Mouse (Mus musculus) cerebellum, adult (tissue): Measurements from ENCODE around the gene Setd3.

Experiments
- ATAC-seq: cut with Nextera tagmentation; 2 replicates; pipeline ENCODE4 v1.9.2; 2017; ENCODE audit warnings: mild to moderate bottlenecking, moderate library complexity, mixed read lengths; ENCODE audit not compliant: insufficient number of reproducible peaks, low FRiP score, low TSS enrichment

Setd3 gene

DNA sequence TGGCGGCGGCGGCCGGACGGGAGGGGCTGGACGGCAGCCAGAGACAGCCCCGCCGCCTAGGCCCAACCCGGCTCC, at the start of gene Setd3:
Gene Setd3 (minus strand): TSS at position 69 of the 75 bp plus-strand sequence.
- no peak for ATAC-seq

DNA sequence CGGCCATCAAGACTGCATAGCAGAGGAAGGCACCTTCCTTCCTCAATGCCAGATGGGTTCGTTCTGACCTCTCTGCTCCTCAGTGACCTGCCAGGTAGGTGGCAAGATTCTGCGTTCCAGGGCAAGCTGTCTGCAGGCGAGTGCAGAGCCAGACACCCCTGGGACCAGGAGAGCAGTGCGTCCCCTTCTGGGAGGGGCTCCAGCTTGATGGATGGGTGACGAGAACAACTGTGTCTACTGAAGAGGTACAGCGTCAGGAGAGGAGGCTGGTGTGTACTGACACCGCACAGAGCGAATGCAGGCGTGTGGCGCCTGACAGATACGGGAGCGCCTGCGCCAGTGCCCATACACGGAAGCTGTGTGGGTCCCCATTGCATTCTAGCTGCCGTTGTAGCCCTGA, 48.4 kb upstream of the Setd3 start:
- no peak for ATAC-seq

DNA sequence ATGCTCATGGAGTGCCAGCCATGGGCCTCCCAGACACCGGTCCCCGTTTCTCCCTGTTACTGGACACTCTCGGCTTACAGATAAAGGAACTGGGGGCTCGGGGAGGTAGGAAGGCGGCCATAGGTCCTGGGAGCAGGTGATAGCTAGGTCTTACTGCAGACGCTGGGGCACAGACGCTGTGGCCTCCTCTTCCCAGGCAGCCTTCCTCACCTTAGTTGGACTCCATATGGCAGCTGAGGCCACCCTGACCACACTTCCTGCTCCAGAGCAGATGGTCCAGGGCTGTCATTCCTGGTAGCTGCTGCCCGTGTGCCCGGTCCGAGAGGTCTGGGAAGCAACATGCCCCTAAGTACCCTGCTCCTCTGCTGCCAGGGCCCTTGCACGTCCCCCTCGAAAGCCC, 47.8 kb upstream of the Setd3 start:
- ATAC-seq: peak; percentile 67

DNA sequence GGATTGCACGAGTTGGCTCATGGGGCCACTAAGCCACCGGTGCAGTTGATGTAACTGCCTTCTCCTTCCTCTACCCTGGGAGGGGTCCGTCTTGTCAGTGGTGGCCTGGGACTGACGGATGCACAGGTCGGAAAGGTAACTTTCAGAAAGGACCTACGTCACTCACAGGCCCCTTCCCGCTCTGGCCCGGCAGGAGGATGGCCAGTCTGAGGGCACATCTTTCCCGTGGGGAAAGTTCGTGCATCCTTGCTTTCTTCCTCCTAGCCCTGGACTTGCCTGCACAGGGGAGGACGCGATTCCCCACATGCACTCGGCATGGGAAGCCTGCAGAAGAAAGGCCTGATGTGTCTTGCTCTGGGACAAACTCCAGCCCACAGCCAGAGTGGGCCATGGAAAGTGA, 47.1 kb upstream of the Setd3 start:
- ATAC-seq: no peak

DNA sequence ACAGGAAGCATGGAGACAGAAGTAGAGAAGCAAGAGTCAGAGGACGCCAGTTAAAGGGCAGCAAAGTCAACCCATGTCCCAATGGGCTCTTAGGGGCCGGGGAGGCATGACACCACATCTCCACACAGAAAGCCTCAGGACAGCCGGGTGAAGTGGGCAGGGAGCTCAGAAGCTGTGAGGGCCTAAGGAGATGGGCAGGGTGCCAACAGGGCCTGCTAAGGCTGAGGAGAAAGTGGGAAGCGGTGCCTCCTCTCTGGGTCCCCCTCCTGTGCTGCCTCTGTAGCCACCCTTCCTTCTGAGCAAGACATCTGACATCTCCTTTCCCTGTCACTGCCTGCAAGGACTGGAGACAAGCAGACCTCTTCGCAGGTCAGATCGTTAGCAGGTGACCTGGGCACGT, 46.7 kb upstream of the Setd3 start:
- ATAC-seq: no peak

DNA sequence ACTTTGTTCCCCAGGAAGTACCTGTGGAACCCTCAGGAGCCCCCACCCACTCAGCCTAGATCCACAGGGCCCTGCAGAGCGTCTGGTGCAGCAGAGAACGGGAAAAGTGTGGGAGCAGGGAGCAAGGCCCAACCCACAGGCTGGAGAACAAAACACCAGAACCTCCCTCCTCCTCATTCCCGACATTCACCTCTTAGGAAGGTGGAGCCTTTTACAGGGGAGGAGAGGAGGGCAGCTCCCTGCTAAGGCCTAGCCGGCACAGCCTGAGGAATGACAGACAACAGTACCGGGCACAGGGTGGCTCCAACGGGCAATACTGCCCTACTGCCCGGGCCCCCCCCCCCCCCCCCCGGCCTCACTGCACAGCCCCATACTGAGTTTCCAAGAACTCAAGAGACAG, 44.2 kb upstream of the Setd3 start:
- ATAC-seq: no peak

DNA sequence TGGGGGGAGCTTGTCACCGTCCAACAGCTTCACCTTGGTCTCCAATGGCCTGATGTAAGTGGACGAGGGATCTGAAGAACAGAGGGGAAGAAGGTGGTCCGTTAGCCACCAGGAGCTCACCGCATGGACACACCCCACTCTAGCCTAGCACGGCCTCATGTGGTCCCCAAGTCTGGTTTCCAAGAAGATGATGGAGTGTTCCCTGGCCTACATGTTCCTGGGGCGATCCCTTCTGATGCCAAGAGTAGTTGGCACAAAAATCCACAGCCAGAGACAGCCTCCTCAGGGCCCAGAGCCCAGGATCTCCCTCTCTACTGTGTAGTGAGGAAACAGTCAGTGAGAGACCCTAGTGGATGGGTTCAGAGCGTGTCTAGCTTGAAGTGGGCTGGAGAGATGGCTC, 42.6 kb upstream of the Setd3 start:
- no peak for ATAC-seq

DNA sequence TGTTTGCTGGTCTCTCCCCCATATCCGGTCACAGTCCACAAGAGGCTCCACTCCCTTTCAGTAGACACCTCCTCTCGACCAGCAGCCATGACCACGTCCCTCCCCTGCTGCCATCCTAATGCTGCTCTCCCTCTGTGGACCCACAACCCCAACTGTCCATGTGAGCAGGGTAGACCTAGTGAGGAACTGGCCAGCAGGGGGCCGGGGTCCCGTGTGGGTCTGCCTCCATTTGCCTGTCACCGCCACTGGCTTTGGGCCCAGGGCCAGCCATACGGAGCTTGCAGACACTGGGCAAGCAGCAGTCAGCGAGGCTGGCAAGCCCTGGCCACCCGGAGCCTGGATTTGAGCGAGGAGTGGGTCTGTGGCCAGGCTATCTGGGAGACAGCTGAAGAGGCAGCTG, 42.1 kb upstream of the Setd3 start:
- ATAC-seq: no peak

DNA sequence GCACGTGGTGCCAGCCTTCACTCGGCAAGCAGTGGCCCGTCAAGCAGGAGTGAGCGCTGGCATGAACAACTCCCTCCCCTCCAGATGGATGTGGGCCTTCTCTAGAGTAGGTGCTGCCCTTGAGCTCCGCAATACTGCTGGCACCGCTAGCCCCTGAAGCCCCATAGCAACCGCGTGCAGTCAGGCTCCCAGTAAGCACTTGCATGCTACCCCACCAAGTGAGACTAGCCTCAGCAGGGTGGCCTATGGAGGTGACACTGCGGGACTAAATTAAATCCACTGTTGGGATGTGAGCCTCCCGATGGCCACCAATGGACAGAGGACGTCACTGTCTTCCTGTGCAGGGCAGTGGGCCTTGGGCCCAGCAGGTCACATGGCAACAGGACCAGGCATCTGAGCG, 41.5 kb upstream of the Setd3 start:
- no peak for ATAC-seq

DNA sequence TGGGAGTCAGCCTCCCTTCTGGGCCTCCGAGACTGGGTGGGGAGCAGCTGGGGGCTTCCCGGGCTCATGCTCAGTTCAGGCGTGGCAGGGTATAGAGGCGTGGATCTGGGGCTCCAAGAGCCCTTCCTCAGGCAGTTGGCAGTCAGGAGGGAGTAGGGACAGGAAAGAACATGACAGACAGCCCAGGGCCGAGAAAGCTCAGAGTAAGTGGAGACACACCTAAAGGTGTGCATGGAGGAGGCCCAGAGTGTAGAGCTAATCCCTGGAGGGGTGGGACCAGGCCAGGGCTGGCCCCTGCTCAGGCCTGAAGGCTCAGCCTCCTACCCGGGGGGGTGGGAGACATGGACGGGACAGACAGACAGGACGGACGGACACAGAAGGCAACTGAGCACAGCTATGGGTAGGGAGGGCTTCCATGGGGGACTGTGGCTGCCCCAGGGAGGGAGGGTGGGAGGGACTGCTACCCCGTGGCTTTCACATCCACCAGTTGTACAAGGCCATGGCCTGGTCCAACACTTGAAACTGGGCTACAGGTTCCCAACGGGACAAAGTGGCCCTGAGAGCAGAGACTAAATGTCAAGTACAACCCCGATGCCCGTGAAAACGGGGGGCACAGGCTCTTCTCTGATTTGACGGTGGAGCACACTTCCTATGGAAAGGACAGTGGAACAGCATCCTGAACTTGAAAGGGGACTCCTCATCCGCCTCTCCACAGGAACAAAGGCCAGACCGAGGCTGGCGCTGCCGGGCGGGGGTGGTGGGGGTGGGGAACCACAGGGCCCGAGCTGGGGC, 40.9 kb upstream of the Setd3 start:
- no peak for ATAC-seq

DNA sequence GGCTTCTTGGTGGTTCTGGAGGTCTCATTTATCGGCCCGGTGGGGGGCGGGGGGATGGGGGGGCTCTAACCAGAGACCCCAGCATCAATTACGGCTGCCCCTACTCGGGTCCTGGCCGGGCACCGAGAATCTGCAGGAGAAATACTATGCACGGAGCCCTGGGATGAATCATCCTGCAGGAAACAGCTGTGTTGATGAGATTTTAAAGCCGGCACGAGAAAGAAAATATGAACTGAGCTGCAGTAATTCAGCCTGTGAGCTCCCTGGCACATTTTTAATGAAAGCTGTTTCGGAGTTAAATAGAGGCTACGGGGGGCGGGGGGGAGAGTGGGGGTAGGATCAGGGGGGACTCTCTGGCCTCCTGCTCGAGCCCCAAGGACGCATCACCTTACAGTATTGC, 40.0 kb upstream of the Setd3 start:
- ATAC-seq: no peak

DNA sequence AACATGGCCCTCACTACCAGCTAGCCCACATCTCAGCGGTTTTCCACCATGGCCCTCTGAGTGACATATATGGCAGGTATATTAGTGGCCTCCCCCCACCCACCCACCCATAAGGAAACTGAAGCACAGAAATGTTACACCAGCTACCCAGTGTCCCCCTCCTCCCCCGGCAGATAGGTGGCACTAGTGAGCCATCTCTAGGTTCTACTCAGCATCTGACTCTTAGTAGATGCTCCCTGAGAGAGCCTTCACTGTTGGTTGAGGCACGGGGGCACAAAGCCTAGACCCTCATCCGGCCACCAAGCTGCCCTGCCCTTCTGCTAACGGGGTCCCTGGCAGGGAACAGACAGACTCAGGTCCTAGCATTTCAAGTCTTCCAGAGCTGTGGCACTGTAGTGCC, 38.5 kb upstream of the Setd3 start:
- ATAC-seq: no peak

DNA sequence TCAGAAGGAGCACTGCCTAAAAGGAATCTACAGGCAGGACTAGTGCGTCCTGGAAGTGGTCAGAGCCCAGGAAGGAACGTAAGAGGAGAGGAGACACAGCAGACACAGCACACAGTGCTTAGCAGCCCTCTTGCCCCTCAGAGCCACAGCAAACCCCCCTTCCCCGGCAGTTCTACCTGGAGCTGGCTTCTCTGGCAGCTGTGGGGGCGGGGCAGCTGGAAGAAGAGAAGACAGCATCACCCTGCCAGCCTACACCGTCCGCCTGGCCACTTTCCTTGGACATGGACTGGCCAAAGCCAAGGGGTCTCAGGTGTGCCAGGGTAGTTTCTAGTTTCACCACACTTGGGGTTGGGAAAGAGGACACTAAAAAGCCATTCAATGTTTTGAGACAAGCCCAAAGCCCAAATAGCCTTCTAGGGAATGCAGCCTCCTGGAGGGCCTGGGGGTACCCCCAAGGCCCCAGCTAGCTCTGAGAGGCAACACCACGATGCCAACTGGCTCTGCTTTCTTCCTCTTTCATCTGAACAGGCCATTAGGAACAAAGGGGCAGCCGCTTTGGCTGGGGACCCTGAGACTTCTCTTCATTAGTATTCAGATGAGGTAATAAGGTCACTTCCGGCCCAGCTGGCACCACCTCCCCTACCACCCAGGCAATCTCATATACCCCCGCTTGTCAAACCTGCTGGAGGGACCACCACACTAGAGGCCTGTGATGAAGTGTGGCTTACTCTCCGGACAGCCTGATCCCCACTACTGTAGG, 37.7 kb upstream of the Setd3 start:
- ATAC-seq: no peak

DNA sequence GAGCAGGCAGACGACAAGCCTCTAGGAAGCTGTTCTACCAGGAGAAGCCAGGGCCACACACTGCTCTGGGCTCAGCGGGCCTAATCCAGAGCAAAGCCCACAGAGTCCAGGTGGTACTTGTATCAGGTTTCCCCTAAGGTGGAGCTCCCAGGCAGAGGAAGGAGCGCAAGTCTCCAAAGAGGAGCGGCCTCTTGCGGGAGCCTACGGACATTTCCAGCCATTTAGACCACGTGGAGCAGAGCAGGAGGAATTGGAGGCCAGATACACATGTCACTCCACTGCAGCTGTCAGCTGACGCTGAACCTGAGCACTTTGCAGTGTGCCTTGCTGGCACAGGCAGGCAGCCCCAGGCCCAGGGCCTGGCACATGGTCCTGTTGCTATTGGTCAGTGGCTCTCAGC, 36.0 kb upstream of the Setd3 start:
- ATAC-seq: no peak

DNA sequence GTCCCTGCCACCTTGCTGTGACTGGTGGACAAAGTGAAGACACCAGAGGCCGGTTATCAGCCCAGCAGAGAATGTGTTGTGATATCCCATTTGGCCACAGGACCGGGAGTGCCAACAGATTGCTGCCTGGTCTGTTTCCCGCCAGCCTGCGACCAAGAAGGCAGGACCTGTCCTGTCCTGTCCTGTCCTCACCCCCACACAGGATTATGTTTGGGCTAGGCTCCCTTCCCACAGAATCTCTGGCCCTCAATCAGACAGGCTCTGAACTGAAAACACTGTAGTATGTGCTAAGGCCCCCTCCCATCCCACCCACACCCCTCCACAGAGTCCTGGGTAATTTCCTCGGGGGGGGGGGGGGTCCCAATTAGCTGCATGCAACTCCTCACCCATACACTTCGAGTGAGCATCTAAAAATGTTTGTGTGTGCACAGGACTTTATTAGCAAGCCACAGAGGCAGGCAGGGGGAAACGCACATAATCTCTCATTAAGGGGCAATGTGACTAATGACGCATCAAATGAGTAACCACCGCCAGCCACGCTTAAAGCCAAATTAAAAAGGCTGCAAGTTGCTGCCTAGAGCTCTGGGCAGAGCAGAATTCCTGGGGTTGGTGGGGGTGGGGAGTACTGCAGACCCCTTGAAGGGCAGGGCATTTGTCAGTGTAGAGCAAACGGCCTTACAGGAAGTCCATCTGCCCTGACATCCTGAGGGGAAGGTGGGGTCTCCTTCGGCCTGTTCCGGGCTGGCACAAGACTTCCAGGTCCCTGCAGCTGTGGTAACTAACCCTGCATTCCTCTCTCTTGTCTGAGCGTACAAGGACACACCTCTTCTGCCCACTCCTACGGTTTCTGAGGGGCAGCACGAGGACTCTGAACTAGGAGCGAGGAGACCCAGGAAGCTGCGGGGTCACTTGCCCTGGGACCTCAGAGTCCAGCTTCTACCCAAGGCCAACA, 34.3 kb upstream of the Setd3 start:
- no peak for ATAC-seq

DNA sequence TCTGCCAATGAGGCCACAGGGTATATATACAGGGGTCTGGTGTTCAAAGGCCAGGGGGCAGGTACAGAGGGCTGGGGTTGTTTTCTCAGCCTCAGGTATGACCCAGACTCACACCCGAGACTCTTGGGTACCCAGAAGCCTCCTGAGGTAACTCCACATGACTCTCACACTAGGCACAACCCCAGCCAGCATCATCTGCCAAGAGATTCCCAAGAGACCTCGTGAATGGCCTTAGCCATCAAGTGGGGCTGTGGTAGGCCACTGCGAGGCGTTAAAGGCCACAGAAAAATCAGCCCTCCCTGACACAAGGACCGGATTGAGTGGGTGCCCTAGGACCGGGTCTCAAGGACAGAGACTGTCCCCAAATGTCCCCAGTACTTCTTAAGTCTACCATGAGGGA, 33.4 kb upstream of the Setd3 start:
- ATAC-seq: no peak

DNA sequence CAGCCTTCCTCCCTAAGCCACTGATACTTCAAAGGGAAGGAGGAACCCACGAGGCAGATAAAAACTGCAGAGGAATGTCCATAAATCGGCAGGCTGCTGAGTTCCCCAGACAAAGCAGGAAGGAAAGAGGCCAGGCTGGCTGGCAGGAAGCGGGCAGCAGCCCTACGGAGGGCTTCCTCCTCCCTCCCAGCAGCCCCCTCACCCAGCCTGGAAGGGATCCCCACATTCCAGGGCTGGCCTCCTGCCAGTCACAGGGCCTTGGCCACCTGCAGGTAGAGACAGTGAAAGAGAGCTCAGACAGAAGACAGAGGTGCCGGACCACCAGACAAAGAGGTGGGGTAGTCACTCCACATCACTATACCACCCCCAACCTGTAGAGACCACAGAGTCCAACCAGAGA, 33.0 kb upstream of the Setd3 start:
- no peak for ATAC-seq

DNA sequence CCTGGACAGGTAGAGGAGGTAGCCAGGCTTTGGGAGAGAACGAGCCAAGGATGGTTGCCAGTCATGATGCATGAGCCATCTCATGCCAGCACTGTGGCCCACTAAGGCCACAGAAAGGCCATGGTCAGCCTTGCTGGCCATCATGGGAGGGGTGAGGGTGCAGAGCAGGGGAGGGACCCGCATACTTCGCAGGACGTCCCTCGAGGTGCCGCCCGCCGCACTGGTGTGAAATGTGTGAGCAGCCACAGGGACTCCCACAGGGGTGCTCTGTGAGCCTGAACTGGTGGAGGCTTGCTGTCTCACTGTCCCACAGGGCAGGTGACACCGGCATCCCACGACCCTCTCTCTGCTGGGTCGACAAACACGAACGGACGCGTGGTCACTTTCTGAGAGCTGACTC, 31.5 kb upstream of the Setd3 start:
- no peak for ATAC-seq

DNA sequence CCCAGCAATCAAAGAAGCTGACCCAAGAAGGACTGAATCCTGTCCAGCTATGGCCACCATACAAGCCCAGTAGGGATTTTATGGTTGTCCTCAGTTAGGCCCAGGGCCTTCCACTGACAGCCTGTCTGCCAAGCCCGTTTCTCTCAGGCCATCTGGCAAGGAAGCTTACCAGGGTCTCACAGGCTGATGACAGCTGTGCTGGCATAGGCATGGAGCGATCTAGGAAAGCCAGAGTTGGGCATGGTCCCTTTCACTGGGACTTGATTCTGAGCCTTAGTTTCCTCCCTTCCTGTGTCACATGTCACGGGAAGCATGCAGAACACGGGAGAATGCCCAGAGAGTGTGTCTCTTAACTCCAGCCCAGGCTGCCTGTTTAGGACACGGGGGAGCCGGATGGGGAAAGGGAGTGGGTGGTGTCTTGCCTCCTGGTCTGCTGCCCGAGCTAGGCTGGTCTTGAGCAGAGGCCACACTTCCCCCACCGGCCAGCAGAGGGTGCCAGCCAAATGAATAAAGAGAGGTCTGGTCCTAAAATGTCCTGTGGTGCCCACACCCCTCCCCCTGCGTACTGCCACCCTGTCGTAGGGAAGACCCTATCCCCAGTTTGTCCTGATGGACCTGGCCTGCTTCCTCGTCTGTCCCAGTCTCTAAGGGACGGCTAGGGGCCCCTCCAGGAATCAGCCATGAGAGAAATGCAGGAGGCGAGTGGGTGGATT, 29.8 kb upstream of the Setd3 start:
- ATAC-seq: no peak

DNA sequence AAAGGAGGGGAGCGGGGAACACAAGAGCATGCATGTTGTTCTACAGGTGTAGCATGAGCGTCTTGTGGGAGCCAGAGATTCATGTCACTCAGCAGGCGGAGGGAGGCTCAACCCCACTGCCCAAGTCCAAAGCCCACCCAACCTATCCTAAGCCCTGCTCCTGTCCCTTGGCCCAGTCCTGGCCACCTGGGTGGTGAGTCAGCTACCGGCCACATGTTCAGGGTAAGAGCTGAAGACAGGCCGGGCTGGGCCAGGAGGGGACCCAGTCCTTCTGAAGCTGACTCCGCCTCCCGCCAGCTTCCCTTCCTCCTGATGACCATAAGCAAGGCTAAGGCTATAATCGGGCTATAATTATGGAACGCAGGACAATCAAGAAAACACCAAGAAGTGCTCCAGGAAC, 29.1 kb upstream of the Setd3 start:
- ATAC-seq: no peak

DNA sequence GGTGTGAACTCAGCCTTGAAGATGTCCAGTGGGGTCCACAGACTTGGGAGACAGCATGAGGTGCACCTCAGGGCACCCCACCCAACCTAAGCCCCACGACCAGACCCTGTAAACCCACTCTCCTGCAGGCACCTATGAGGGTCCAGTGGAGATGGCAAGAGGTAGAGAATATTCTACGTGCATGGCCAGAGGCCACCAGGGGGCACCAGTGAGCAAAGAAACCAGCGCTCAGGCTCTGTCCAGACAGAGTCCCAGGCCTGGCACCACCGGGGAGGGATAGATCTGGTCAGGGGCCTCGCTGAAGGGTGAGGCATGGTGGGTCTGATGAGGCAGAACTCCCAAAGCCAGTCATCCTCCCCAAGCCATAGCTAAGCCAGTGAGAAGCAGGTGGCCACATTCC, 27.5 kb upstream of the Setd3 start:
- ATAC-seq: peak; percentile 16; the same call in 1 of the 2 replicates
